Mouse (Mus musculus): ENCODE data around the gene Cdc26. TPM values are rescaled to one million over a fixed set of nuclear protein-coding genes. Genes with fewer than 3 reads are reported as not detected.

Gene Cdc26
- total RNA-seq (2021): 10 to 100 TPM; 47.7 to 54.9 TPM
- long read RNA-seq, transcript Cdc26-202 (3 exons, 654 nt): minor isoform, 6 of 53 reads
- long read RNA-seq, transcript Cdc26-201 (4 exons, 819 nt): major isoform, 43 of 53 reads
- long read RNA-seq, partial matches to known transcripts: 1 of 53 reads
- long read RNA-seq, other reads (novel, unspliced or antisense): 3 of 53 reads

DNA sequence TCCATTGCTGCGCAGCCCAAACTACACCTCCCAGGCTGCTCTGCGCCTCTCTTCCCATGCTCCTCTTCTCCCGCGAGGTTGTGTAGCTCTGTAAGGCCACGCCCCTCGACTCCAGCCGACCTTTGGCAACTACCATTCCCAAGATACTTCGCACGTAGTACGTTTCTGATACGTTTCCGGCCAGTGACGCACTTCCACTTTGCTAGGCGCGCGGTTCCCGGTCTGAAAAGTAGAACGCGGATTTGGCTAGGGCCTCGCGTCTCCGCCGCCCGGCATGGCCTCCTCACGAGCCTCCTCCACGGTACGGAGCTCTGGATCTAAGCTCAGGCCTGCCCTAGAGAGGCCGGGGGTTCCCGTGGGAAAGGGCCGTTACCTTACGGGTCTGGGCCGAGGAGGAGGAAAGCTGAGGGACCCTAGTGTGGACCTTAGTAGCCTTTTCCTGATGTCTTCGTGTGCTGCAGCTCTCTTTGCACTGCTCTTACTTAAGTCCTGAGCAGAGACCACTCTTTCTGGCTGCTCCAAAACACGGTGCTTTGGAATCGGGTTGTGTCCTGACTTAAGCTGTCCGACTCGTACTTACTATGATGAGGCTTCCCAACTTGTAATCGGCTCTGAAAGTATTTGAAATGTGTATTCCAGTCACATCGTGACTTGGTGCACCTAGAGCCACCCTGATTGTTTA, at the start of gene Cdc26, which contains the start of gene Prpf4:
TSS of gene Cdc26 (minus strand) at position 42 of the 682 bp plus-strand sequence.
TSS of gene Prpf4 (plus strand) at position 197 of the 682 bp plus-strand sequence.
- DNase-seq (ENCODE audit: low spot score in 2 of 2): peak; percentile 95 to 97

- DNase-seq (ENCODE audit: low spot score in 2 of 2): peak; percentile 45 to 63
Measured at GRCm38 (mm10) chr4:62454995-62455394, 46.6 kb upstream of the Cdc26 start.

GRCm38 (mm10) chr4:62440986-62441385, 32.5 kb upstream of the Cdc26 start:
- no peak for DNase-seq (ENCODE audit: low spot score in 2 of 2)

DNA sequence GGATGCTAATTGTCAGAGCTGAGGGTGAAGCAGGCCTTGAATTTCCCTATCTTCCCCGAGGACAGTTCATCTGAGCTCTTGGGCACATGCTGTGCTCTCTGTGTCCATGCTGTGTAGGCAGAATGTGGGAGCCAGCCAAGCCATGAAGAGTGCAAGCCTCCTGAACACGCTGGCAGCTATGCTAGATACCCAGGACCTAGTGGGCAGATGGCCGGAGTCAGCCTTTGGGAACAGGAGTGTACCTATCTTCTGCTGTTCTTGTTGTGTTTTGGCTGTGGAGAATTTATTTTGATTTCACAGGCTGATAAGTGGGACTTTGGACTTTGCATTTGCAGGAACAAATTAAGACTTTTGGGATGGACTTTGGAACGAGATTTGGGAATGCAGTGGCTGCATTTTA, 32.1 kb upstream of the Cdc26 start:
- no peak for DNase-seq (ENCODE audit: low spot score in 2 of 2)

- no peak for DNase-seq (ENCODE audit: low spot score in 2 of 2)
Measured at GRCm38 (mm10) chr4:62439793-62440192, 31.4 kb upstream of the Cdc26 start.

GRCm38 (mm10) chr4:62437871-62438270, 29.4 kb upstream of the Cdc26 start:
- DNase-seq (ENCODE audit: low spot score in 2 of 2): no peak

GRCm38 (mm10) chr4:62437256-62437778, 28.9 kb upstream of the Cdc26 start:
- no peak for DNase-seq (ENCODE audit: low spot score in 2 of 2)

DNA sequence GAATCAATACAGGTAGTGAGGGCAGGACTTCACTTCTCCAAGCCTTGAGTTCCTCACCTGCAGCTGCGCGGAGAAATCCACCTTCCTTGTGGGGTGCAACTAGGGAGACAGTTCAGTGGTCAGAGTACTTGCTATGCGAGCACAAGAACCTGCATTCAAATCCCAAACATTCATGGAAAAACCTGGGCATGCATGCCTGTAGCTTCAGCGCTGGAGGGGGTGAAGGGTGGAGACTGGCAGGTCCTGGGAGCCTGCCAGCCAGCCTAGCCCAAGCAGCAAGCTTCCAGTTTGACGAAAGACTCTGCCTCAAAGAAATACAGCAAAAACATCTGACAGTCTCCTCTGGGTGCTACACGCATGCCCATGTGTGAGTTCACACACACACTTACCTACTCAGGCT, 26.6 kb upstream of the Cdc26 start, which contains the start of gene Rnf183:
TSS of gene Rnf183 (minus strand) at position 172 of the 400 bp plus-strand sequence.
- DNase-seq (ENCODE audit: low spot score in 2 of 2): no peak

- no peak for DNase-seq (ENCODE audit: low spot score in 2 of 2)
Measured at GRCm38 (mm10) chr4:62433939-62434870, 25.8 kb upstream of the Cdc26 start.

- no peak for DNase-seq (ENCODE audit: low spot score in 2 of 2)
Measured at GRCm38 (mm10) chr4:62431522-62431921, 23.1 kb upstream of the Cdc26 start.

DNA sequence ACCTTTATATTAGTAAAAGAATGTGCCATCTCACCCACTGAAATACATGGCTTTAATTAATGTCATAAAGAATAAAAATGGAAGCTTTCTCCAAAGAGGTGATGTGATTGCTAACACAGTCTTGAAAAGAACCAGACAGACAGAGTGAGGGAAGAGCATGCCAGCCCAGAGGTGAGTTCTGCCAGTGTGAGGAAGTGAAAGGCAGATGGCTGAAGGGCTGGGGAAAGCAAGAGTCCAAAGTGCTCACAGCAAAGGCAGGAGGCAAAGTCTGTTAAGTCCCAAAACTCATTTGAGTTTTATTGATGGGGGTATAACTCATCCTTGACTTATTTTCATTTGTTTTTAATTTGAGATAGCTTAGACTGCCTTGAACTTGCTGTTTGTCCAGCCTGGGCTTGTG, 22.2 kb upstream of the Cdc26 start:
- DNase-seq (ENCODE audit: low spot score in 2 of 2): no peak

GRCm38 (mm10) chr4:62429616-62430015, 21.2 kb upstream of the Cdc26 start:
- no peak for DNase-seq (ENCODE audit: low spot score in 2 of 2)

GRCm38 (mm10) chr4:62427978-62428758, 19.7 kb upstream of the Cdc26 start:
- DNase-seq (ENCODE audit: low spot score in 2 of 2): no peak

DNA sequence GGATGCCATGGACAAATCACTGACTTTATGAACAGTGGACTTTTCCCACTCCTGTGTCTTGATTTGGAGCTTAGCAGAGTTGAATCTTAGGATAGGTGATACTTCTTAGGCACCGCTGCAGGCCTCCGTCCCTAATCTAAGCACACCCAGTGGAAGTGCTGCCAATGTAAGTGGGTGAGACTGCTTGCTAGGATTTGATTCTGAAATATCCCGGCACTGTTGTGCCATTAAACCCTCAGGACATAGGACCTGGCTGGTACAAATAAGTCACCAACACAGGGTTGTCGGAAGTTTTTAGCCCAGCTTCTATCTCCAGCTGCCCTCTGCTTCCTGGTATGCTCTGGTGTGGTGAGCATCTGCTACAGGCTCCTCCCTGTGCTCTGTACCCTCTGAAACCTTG, 17.4 kb upstream of the Cdc26 start:
- no peak for DNase-seq (ENCODE audit: low spot score in 2 of 2)

GRCm38 (mm10) chr4:62419091-62419490, 10.6 kb upstream of the Cdc26 start:
- DNase-seq (ENCODE audit: low spot score in 2 of 2): no peak

DNA sequence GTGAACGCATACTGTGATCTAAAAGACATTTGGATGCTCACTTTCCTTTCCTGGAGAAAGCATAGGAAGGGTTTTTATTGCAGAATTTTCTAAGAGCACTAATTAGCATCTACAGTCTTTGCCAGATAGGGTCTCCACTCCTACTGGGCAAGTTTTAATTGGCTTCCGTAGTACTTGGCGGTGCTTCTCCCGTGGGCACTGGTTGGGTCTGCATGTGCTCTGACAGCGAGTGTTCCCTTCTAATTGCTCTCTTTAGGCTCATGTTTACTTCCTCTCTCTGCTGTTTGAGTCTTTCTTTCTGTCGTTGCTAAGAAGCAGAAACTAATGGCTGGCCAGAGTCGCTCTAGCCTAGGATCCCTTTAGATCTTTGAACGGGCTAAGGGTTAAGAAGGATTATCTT, 10.0 kb upstream of the Cdc26 start:
- DNase-seq (ENCODE audit: low spot score in 2 of 2): no peak

GRCm38 (mm10) chr4:62411606-62412005, 3.2 kb upstream of the Cdc26 start:
- DNase-seq (ENCODE audit: low spot score in 2 of 2): no peak

GRCm38 (mm10) chr4:62410325-62410724, 1.9 kb upstream of the Cdc26 start:
- DNase-seq (ENCODE audit: low spot score in 2 of 2): no peak

DNA sequence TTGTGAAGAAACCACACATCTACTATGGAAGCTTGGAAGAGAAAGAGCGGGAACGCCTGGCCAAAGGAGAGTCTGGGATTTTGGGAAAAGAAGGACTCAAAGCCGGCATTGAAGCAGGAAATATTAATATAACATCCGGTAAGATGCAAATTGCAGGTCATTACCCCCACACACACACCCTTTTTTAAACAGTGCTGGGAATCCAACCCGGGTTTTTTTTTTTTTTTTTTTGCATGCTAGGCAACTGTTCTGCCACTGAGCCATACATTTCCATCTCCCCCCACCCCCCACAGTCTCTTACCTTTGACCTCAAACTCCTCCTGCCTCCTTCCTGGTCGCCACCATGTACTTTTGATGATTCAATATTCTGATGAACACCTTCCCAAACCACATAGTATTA, 1.2 kb upstream of the Cdc26 start:
- no peak for DNase-seq (ENCODE audit: low spot score in 2 of 2)

DNA sequence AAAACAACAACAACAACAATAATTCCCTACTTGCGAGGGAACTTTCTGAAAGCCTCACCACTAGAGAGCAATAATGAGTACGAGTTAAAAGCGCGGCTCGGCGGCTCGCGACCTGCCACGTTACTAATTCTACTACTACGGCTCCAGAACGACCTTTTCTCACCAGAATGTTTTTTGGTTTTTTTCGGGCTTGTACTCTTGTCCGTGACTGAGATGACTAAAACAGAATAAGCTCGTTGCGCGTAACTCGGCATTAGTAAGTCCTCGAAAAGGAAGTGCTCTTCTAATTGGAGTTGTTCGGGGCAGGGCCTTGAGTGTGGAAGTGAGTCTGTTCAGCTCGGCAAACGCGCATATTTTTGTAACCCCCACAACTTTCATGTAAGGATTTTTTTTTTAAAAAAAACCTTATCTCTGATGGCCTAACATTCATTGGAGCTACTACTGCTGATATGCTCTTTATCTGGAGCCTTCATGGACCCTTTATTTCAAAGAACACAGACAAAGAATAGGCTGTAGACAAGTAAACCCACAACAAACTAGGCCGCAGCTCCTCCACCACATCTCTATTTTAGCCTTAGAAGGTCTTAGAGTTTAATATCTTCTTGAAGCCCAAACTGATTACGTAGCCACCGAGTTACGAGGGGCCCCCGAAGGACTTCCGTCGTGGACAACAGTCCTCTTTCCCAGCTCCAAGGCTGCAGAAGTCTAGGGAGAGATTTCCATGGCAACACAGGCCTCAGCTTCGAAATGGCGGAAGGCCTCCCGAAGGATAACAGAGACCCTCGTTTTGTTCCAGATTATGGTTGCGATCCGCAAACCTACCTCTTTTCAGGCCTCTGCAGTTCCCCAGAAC, 486 bp downstream of the Cdc26 start:
- DNase-seq (ENCODE audit: low spot score in 2 of 2): peak; percentile 34 to 57
